Mouse (Mus musculus): ENCODE results near the gene Avp.

Avp gene

DNA sequence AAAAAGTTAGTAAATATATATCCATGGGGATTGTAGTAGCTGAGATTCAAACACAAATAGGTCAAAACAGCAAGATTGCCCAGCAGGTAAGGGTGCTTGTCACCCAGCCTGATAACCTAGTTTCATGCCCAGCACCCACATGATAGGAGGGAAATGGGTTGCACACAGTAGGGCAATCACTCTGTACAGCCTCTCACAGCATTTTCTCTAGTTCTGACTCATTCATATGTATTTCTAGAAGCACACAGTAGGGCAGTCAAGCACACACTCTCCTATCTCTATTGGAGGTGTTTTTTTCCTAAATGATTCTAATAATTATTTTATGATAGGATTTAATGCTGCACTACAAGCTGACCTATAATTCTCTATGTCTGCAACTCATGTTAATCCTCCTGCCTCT is 12.4 kb downstream of the Avp start:
- DNase-seq (ENCODE audit: low spot score) = no peak

DNA sequence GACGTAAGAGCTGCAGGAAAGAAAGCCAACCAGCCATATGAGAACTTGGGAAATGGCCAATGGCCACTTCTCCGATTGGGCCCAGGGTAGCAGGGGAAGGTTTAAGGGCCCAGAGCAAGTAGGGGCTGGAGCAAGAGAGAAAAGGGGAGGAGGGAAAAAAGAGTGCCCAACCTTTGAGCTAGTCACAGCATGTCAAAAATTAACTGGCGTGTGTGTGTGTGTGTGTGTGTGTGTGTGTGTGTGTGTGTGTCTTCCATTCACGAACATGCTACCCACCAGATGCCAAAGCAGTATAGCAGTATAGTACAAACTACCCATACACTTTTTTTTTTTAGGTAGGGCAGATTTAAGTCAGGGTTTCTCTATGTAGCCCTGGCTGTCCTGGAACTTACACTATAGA is 13.4 kb downstream of the Avp start:
- no peak for DNase-seq (ENCODE audit: low spot score)

DNA sequence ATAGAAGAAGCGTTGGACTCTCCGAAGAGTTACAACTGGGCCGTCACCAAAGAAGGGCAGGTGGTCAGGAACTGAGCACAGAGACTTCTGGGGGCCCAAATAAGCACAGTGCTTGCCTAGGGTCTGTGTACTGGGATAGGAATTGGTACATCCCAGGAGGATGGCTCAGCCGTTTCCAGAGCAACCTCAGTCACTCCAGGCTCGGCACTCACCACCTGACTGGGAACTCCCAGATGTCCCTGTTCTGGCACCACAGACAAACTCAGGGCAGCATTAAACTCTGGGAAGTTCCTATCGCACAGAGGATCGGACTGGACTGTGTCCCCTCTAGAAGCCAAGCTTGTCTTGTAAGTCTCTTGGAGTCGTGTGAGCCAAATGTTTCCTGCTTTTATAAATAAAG is 17.4 kb downstream of the Avp start:
- DNase-seq (ENCODE audit: low spot score) = no peak

DNA sequence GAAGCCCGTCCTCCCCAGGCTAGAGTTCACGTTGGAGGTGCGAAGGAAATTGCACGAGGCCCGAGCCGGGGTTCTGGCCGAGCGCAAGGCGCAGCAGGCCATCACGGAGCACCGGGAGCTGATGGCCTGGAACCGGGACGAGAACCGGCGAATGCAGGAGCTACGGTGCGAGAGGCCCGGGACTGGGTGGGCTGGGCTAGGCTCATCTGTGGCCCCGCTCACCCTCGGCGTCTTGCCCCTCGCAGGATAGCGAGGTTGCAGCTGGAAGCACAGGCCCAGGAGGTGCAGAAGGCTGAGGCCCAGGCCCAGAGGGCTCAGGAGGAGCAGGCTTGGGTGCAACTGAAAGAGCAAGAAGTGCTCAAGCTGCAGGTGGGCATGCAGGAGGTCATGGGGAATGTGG is 18.3 kb downstream of the Avp start:
- no peak for DNase-seq (ENCODE audit: low spot score)

DNA sequence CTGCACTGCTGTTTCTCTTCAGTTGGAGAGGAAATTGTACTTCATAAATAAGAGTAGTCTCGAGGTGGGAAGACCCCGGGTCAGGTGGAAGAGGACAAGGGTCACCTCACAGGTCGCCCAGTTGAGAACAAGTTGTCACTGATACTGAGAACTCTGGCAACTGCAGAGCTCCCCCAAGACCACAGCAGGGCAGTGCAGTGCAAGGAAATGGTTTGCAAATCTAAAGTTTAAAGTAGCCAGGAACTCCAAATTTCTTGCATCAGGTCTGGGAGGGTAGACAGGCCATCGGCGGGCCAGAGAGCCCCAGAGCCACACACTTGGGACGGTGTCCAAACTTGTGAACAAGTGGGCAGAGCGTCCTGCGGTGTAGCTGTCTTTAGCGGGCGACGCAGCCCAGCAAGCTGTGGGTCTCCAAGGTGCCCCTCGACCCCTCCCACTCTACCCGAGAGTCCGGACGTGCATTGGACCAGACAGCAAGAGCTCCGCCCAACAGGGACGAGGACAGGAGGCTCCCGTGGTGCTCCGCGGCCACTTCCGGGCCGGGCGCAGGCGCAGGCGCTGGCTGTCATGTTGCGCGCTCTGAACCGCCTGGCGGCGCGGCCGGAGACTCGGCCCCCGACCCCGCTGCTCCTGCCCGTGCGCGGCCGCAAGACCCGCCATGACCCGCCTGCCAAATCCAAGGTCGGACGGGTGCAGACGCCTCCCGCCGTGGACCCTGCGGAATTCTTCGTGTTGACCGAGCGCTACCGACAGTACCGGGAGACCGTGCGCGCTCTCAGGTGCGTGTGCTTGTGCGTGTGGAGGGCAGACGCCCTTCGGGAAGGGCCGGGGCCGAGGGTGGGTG is 18.9 kb downstream of the Avp start, which contains the start of gene Mrps26:
Gene Mrps26 (plus strand): TSS at position 531 of the 844 bp plus-strand sequence.
- DNase-seq (ENCODE audit: low spot score) = peak; percentile 54

DNA sequence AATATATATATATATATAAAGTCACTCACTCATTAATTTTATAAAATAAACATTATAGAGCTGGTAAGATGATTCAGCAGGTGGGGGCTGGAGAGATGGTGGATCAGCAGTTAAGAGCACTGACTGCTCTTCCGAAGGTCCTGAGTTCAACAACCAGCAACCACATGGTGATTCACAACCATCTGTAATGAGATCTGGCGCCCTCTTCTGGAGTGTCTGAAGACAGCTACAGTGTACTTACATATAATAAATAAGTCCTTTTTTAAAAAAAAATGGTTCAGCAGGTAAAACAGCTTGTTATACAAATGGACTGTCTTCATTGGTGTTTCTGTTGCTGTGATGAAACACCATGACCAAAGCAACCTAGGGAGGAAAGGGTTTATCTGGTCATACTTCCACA is 24.3 kb downstream of the Avp start:
- no peak for DNase-seq (ENCODE audit: low spot score)

DNA sequence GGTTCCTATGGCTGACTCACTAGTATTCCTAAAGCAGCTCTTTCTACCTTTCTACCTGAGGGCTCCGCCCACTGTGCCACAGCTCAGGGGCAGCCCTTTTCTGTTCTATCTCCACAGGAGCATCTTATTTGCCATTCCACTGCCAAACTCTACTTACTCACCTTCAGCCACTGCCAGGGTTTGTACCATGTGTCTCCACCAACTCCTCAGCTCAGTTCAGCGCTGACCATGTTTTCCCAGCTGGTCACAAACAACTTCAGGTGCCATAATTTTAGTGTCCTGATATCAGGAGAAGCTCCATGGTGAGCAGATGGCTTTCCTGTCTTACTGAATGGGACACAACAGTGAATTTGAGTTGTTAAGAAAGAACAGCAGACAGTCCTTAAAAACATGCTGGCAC is 24.9 kb downstream of the Avp start:
- no peak for DNase-seq (ENCODE audit: low spot score)

DNA sequence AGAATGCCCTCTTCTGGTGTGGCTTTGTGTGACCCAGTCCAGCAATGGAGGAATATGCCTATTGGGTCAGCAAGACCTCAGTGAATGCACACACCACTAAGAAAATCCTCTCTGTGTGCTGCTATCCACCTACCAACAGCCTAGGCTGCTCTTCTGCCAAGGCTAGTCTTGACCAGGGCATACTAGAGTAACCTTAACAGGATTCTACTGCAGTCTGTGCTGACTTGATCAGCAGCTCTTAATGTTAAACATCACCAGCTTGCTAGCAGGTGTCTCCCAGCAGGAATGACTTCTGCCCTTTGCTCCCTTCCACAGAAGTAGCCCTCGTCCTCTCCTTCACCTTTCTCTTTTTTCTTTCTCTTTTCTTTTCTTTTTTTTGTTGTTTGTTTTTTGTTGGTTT is 26.1 kb downstream of the Avp start:
- no peak for DNase-seq (ENCODE audit: low spot score)

DNA sequence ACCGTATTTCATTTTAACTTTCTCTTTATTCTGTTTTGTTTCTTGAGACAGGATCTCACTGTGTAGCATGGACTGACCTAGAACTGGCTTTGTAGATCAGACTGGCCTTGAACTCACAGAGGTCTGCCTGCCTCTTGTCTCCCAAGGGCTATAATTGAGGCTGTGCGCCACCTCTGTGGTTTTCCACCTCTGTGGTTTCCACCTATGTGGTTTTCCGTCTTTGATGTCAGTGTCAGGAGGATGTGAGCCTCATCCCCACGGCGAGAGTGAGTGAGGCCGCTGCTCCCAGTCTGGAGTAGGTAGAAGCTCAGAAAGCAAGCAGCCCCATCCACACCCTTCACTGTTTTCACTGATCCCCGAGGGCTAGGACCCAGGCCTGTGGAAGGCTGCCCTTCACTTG is 27.5 kb downstream of the Avp start:
- no peak for DNase-seq (ENCODE audit: low spot score)

DNA sequence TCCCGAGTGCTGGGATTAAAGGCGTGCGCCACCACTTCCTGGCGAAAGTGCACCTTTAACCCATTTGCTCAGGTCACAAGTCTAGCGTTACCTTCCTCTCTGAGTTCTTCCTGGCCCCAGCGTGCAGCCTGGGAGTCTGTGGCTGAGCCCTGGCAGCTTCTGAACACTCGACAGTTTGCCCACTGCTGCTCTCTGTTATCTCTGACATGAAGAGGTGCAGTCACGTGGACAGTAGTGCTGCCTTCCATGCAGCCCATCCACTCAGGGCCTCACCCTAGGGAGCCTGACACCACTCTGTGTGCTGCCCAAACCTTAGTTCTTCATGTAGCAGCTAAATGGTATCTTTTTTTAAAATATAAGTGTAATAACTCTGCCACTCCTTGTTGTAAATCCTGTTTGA is 35.4 kb downstream of the Avp start:
- DNase-seq (ENCODE audit: low spot score) = no peak

DNA sequence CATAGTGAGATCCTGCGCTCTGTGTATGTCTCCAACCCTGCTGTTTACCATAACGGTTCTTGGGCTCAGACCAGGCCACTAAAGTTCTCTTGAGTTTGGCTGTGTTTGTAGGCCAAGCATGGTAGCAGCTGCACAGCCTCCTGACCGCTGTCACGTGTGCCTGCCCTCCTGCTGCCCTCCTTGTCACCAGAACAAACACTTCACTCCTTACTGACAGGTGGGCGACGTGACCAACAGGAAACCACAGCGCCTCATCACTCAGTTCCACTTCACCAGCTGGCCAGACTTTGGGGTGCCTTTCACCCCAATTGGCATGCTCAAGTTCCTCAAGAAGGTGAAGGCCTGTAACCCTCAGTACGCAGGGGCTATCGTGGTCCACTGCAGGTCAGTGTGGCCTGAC is 42.1 kb downstream of the Avp start:
- DNase-seq (ENCODE audit: low spot score) = no peak

DNA sequence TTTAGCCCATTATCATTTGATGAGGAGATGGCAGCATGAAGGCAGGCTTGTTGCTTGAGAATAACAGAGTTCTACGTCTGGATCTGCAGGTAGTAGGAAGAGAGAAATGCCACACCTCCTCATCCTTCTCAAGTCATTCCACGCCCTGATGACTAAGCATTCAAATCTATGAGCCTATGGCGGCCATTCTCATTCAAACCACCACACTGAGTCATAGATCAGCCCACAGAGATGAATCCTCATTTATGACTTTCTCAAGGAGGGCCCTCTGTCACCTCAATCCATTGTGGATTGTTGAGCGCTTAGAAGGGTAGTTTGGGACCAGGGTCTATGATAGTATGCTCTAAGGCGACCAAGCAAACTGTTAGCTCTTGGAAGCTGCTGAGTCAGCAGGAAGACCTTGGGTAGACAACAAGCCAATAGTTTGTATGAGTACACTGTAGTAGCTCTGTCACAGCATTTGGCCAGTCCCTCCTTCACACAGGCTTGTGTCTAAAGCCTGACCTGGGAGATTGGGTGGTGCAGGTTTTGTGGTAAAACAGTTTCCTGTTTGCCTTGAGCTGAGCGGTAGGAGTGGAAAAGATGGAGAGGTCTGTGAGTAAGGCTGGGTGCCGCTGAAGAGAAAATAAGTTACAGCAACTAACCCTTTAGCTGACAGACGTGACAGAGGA is 43.3 kb downstream of the Avp start:
- DNase-seq (ENCODE audit: low spot score) = no peak

DNA sequence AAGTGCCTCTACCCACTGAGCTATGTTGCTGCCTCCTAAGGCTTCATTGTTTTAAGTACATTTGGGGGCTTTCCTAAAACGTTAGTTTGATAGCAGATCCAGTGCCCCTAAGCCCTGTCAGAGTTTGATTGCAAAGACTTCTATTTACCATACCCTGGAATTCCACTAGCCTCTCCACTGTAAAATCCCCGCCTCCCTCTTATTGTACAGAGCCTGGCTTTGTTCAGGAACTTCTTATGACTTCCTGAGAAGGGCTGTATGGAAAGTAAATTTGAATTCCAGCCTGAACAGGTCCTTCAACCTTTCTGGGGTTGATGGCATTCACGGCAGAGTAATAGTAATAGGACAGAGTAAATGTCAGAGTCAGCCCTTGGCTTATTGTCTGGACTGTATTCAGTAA is 45.5 kb downstream of the Avp start:
- no peak for DNase-seq (ENCODE audit: low spot score)

DNA sequence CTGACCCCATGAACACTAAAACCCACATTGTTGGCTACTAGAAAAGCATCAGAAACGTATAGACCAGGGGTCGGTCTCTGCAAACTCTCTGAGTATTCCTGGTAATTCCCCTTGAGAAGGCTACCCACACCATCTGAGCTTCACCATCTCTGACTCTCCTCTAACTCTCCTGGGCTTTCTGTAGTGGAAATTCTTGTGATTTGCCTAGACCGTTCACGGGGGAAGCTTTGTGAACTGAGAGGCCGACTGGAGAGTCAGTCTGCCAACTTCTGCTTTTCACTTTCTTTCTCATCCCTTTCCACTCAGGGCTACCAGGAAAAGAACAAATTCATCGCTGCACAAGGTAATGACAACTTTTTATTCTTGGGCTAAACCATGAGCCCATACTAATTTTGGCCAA is 47.3 kb downstream of the Avp start:
- no peak for DNase-seq (ENCODE audit: low spot score)

DNA sequence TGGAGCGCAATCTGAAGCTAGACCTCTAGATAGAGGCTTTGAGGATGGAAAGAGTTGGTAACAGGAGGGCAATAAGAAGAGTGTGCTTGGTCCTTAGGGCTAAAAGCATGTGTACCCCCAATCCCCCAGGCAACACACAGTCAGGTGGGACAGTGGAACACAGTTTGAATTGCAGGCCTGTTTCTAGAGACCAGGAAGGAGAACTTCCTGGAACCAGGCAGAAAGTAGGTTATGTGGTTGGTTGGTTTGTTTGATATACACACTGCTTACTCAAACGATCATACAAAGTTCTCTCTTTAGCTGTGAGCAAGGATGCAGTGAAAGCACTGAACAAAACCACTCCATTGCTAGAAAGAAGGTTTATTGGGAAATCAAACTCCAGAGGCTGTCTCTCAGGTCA is 50.2 kb downstream of the Avp start:
- DNase-seq (ENCODE audit: low spot score) = no peak
